Mouse (Mus musculus) olfactory bulb, adult 2 months (tissue): ENCODE measurements around the gene Abi3bp. TPM values are rescaled to one million over a fixed set of nuclear protein-coding genes. Genes with fewer than 3 reads are reported as not detected.

Experiments used
- H3K27ac ChIP-seq: fragments of 200-500 bp; 2 replicates; pipeline ENCODE4 v1.5.1; 2012; ENCODE audit warnings: low read depth, low read length; ENCODE audit not compliant: insufficient read depth
- H3K4me1 ChIP-seq: fragments of 200-500 bp; 2 replicates; pipeline ENCODE4 v1.6.1; 2012; ENCODE audit warnings: low read length; ENCODE audit not compliant: control insufficient read depth, insufficient read depth
- H3K4me3 ChIP-seq: fragments of 200-500 bp; 2 replicates; pipeline ENCODE4 v1.5.1; 2012; ENCODE audit warnings: mild to moderate bottlenecking, low read depth, low read length, moderate library complexity; ENCODE audit not compliant: insufficient read depth
- CTCF ChIP-seq: fragments of 200-500 bp; IDR thresholded peaks from 2 replicates; pipeline ENCODE4 v1.5.1; 2012; ENCODE audit warnings: low read depth, mild to moderate bottlenecking, low read length, moderate library complexity; ENCODE audit not compliant: insufficient read depth
- POLR2A ChIP-seq: fragments of 200-500 bp; IDR thresholded peaks from 2 replicates; pipeline ENCODE4 v1.6.1; 2012; ENCODE audit warnings: mild to moderate bottlenecking, low read depth, low read length, moderate library complexity; ENCODE audit not compliant: insufficient read depth
- WGBS: fragments of 180-500 bp; shearing (Covaris S2); methylation state at CpG from one replicate; pipeline ENCODE4 v1.1.7; 2018; 5-methylcytosine and 5-hydroxymethylcytosine counted together
- polyA plus RNA-seq: library from polyadenylated mRNA; stranded (reverse); fragments of >200 nt; gene quantifications from 2 replicates; pipeline ENCODE4 v1.2.4, GENCODE M21; 2012; ENCODE audit warnings: low replicate concordance; ENCODE audit not compliant: missing spikeins, insufficient read depth, insufficient read length

Gene Abi3bp
- polyA plus RNA-seq, 1 experiment: not detected

GRCm38 (mm10) chr16:56729060-56729459, 251.4 kb downstream of the Abi3bp start:
- TF ChIP-seq POLR2A: no peak
- no peak for TF ChIP-seq CTCF
- no peak overlapping the region for H3K27ac ChIP-seq
- 32% methylated on average over 1 of the region's 1 CpGs for WGBS

More at GRCm38 (mm10) chr16:56729060-56729459, 251.4 kb downstream of the Abi3bp start:
- Histone ChIP-seq H3K4me3 (no peak overlapping the region), H3K4me1 (no peaks in the 10 kb centered on the region)

Other genes starting within 250 kb of the Abi3bp start
- not detected in 2 replicates for gene Tfg, start 239.6 kb downstream of the Abi3bp start, polyA plus RNA-seq